Mouse (Mus musculus) kidney, embryonic 15.5 days (tissue): Measurements from ENCODE around the gene Neurod1. TPM values are rescaled to one million over a fixed set of nuclear protein-coding genes. Genes with fewer than 3 reads are reported as not detected.

Experiments used
- ATAC-seq: fragments of 200-750 bp; cut with Nextera tagmentation; replicated peaks from 2 replicates; pipeline ENCODE4 v1.8.0; 2017; ENCODE audit warnings: moderate TSS enrichment; ENCODE audit not compliant: low FRiP score
- H3K27ac ChIP-seq: fragments of 300-500 bp; sonication (generic); 2 replicates; pipeline ENCODE4 v1.5.1; 2015; ENCODE audit warnings: mild to moderate bottlenecking, inconsistent platforms
- H3K27me3 ChIP-seq: fragments of 300-500 bp; sonication (generic); 2 replicates; pipeline ENCODE4 v1.6.1; 2015; ENCODE audit warnings: inconsistent platforms
- H3K36me3 ChIP-seq: fragments of 300-500 bp; sonication (generic); 2 replicates; pipeline ENCODE4 v1.6.1; 2015; ENCODE audit warnings: inconsistent platforms
- H3K4me1 ChIP-seq: fragments of 300-500 bp; sonication (generic); 2 replicates; pipeline ENCODE4 v1.6.1; 2015; ENCODE audit warnings: inconsistent platforms
- H3K4me2 ChIP-seq: fragments of 300-500 bp; sonication (generic); 2 replicates; pipeline ENCODE4 v1.6.1; 2015; ENCODE audit warnings: moderate library complexity, mild to moderate bottlenecking, inconsistent platforms
- H3K4me3 ChIP-seq: fragments of 300-500 bp; sonication (generic); replicated peaks from 2 replicates; pipeline ENCODE4 v1.5.1; 2015; ENCODE audit warnings: mild to moderate bottlenecking, inconsistent platforms
- H3K9ac ChIP-seq: fragments of 300-500 bp; sonication (generic); 2 replicates; pipeline ENCODE4 v1.6.1; 2015; ENCODE audit warnings: mild to moderate bottlenecking, inconsistent platforms
- H3K9me3 ChIP-seq: fragments of 300-500 bp; sonication (generic); replicated peaks from 2 replicates; pipeline ENCODE4 v1.6.1; 2016; ENCODE audit warnings: inconsistent platforms
- WGBS: fragments of 180-500 bp; shearing (Covaris S2); methylation state at CpG from one replicate; pipeline ENCODE4 v1.1.7; 2015; ENCODE audit warnings: mixed read lengths; 5-methylcytosine and 5-hydroxymethylcytosine counted together
- polyA plus RNA-seq: library from polyadenylated mRNA; unstranded; fragments of >200 nt; fragmentation: Nextera tagmentation; extraction: Ambion mirVana; gene quantifications from 2 replicates; pipeline ENCODE4 v1.2.1, GENCODE M21; 2015

Neurod1 gene
- polyA plus RNA-seq, 1 experiment from 2014 or later, result 0.05 TPM

DNA sequence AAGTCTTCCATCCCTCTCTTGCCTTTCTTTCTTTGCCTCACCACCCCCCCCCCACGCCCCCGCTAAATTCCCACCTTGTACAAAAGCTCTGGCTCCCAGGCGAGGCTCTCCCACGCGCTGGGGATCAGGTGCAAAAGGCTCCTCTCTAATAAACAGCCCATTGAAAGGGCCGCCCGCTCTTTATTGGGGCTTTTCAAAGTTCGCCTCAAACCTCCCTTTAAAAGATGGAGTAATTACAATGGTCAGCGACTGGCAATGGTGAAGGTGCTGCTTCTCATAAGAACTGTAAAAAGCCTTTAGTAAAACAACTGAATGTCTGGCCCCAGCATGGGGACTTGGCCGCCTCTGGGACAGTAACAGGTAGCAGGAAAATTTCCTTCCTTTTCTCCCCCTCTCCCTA, 905 bp downstream of the Neurod1 start:
- no peak overlapping the region for H3K4me3 ChIP-seq
- H3K4me1 ChIP-seq, result peaks cover 28% of the 10 kb centered on the region
- no peak overlapping the region for H3K4me2 ChIP-seq
- H3K9ac ChIP-seq, result no peak overlapping the region
- ATAC-seq, result no peak
- under 1% methylated on average over 10 of the region's 10 CpGs for WGBS
- no peaks in the 10 kb centered on the region; the same call in 1 of the 2 replicates for H3K9me3 ChIP-seq
- no peak overlapping the region for H3K27ac ChIP-seq
- H3K36me3 ChIP-seq, result no peaks in the 10 kb centered on the region
- H3K27me3 ChIP-seq, result peaks cover 88% of the 10 kb centered on the region

DNA sequence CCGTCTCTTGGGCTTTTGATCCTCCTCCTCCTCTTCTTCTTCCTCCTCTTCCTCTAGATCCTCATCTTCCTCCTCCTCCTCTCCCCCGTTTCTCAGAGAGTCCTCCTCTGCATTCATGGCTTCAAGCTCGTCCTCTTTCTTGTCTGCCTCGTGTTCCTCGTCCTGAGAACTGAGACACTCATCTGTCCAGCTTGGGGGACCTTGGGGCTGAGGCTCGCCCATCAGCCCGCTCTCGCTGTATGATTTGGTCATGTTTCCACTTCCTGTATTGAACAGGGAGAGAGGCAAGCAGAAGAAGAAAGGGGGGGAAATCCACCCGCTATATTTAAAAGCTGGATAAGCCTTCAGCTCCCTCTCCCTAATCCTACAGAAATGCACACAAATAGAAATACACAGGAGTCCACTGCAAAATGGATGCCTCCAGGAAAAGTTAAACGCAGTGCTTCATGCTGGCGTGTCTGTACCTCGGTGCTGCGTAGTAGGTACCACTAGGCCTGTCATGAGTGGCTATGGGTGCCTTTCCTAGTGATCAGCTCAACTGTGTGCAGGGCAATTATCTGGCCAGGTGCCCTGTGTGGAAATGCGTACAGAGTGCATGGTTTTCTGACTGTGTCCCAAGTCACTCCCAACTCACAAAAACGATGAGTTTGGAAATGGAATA, 1.6 kb downstream of the Neurod1 start:
- Histone ChIP-seq H3K4me1 (peaks cover 28% of the 10 kb centered on the region), H3K4me3 (no peak overlapping the region), H3K9me3 (no peaks in the 10 kb centered on the region; the same call in 1 of the 2 replicates), H3K27ac (no peak overlapping the region), H3K9ac (no peak overlapping the region), H3K27me3 (peaks cover 82% of the 10 kb centered on the region), H3K36me3 (no peaks in the 10 kb centered on the region), H3K4me2 (no peak overlapping the region)
- ATAC-seq, result no peak
- 9% methylated on average over 15 of the region's 15 CpGs for WGBS

DNA sequence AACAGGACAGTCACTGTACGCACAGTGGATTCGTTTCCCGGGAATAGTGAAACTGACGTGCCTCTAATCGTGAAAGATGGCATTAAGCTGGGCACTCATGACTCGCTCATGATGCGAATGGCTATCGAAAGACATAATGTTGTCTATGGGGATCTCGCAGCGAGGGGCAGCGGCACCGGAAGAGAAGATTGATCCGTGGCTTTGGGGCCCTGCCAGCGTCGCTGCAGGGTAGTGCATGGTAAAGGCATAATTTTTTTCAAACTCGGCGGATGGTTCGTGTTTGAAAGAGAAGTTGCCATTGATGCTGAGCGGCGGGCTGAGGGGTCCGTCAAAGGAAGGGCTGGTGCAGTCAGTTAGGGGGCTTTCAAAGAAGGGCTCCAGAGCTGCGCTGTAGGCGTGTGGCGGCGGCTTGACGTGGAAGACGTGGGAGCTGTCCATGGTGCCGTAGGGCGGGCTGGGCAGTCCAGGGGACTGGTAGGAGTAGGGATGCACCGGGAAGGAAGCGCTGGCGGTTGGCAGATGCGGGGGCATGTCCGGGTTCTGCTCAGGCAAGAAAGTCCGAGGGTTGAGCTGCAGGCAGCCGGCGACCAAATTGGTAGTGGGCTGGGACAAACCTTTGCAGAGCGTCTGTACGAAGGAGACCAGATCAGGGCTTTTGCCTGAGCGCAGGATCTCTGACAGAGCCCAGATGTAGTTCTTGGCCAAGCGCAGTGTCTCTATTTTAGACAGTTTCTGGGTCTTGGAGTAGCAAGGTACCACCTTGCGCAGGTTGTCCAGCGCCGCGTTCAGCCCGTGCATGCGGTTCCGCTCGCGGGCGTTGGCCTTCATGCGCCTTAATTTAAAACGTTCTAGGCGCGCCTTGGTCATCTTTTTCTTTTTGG, 2.4 kb downstream of the Neurod1 start:
- 2% methylated on average over 55 of the region's 55 CpGs for WGBS
- no peak overlapping the region for H3K27ac ChIP-seq
- H3K27me3 ChIP-seq, result peaks cover 78% of the 10 kb centered on the region
- ATAC-seq, result peak; percentile 96
- peak overlapping the region; percentile 71 for H3K4me2 ChIP-seq
- peak overlapping the region; percentile 44 for H3K4me3 ChIP-seq
- H3K9ac ChIP-seq, result no peak overlapping the region
- H3K36me3 ChIP-seq, result no peaks in the 10 kb centered on the region
- H3K4me1 ChIP-seq, result peaks cover 24% of the 10 kb centered on the region
- no peaks in the 10 kb centered on the region; the same call in 1 of the 2 replicates for H3K9me3 ChIP-seq

DNA sequence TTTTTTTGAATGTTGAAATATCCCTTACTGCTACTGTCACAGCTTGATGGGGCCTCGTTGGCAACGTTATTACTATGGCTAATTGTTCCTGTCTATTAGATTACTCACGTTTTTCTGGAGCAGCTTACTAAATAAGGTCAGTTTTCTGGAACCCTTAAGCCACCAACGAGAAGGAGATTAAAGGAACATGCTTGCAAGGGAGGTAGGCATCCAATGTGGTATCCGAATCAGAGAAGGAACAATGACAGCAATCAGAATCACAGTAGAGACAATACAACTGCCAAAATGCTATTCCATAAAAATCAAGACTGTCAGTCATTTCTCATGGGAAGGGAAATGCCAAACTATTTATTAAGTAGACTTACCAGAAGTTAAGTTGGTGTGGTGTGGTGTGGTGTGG, 5.1 kb downstream of the Neurod1 start:
- H3K27ac ChIP-seq, result no peak overlapping the region
- H3K4me2 ChIP-seq, result no peak overlapping the region
- no peak for ATAC-seq
- H3K9me3 ChIP-seq, result no peaks in the 10 kb centered on the region
- no peak overlapping the region for H3K4me3 ChIP-seq
- H3K9ac ChIP-seq, result no peak overlapping the region
- peaks cover 10% of the 10 kb centered on the region for H3K4me1 ChIP-seq
- WGBS, result 52% methylated on average over 5 of the region's 5 CpGs
- H3K36me3 ChIP-seq, result no peaks in the 10 kb centered on the region
- peaks cover 58% of the 10 kb centered on the region for H3K27me3 ChIP-seq

DNA sequence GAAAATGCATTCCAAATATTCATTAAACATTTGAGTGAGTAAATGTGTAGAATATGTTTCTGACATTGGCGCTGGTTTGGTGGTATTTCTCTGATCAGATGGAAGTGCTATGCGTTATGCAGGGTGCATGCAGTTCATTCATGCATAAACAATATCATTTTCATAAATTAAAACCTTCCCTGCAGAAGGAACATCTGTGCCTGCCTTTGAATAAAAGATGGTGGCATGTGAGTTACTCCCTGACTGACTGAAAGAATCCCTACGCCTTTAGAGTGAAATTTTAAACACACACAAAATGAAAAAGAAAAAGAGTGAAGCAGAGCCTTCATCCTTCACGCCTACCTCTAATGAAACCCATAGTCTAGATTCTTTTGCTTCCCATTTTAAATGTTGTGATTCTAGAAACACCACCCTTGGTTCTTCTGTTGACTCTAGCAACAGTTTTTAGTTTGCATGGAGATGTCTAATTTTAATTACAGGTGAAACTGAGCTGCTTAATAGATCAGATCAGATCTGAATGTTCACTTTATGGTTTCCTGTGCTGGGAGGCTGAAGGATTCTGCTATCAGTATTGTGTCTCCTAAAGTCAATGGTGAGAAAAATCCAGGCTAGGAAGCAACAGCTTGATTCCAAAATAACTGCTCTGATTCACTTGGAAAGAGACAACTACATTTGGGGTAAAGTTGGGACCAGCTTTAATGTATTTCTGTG, 5.7 kb downstream of the Neurod1 start:
- peaks cover 9% of the 10 kb centered on the region for H3K4me1 ChIP-seq
- 75% methylated on average over 4 of the region's 4 CpGs for WGBS
- H3K9ac ChIP-seq, result no peak overlapping the region
- peaks cover 52% of the 10 kb centered on the region for H3K27me3 ChIP-seq
- no peak overlapping the region for H3K27ac ChIP-seq
- no peaks in the 10 kb centered on the region for H3K9me3 ChIP-seq
- H3K36me3 ChIP-seq, result no peaks in the 10 kb centered on the region
- H3K4me2 ChIP-seq, result no peak overlapping the region
- ATAC-seq, result no peak
- H3K4me3 ChIP-seq, result no peak overlapping the region

DNA sequence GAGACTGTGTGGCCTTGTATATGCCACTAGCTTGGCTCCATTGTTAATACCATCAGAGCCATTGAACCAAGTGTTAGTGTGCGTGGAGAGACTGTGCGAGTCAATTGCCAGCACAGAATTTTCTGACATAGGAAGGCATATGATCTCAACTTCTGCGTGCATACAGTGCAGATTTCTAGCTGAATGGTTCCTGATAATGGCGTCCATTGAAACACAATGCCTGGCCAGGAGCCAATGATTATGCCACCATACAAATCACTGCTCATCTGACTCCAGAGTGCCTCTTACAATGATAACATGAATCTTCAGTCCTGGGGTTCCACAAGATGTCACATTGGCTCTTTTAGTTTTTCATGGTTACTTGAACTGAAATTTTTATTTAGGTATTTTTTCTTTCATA, 7.2 kb downstream of the Neurod1 start:
- H3K4me2 ChIP-seq, result no peak overlapping the region
- H3K27ac ChIP-seq, result no peak overlapping the region
- no peak overlapping the region for H3K4me3 ChIP-seq
- H3K4me1 ChIP-seq, result peaks cover 7% of the 10 kb centered on the region
- H3K36me3 ChIP-seq, result no peaks in the 10 kb centered on the region
- 71% methylated on average over 4 of the region's 4 CpGs for WGBS
- ATAC-seq, result no peak
- no peaks in the 10 kb centered on the region for H3K9me3 ChIP-seq
- H3K9ac ChIP-seq, result no peak overlapping the region
- H3K27me3 ChIP-seq, result peaks cover 37% of the 10 kb centered on the region

DNA sequence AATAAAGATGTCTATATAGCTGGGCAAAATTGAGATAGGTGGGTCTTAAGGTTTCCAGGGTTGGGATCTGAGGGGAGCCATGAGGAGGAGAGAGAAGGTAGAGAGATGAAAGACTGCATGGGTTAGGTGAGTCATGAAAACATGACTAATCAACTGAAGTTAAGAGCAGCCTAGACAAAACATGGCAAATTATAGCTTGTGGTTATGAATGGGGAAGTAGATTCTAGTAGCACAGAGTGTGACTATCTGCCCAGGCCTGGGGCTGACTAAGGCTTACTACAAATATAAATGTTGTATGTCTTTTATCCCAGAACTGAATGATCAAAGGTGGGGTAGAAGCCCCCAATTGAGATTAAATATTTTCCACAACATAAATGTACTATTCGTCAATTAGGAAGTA, 9.4 kb downstream of the Neurod1 start:
- WGBS, result 76% methylated on average over 1 of the region's 1 CpGs

DNA sequence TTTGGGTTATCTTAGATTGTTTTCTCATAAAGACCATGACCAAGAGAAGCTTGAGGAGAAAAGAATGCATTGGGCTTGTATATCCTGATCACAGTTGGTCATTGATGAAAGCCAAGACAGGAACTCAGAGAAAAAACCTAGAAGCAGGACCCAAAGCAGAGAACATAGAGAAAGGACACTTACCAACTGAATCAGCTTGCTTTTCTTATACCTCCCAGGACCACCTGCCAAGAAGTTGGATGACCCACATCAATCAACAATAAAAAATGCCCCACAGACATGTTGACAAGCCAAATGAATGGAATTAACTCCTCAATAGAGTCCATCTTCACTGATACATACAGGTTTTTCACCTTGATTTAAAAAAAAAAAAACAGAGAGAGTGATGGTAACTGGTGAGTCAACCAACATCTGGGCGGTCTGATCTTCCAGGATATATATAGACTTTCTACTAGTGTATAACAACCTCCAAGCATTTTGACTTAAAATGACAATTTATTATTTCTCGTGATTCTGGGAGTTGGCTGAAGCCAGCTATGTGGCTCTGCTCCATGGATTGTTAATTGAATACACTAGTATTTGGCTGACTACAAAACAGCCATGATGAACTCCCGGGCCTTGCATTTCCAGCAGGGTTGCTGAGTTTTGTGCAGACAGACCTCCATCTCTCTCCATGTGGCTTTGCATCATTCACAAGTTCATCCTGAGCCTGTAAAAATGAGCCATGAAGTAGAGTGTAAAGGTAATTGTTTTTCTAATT, 12.5 kb downstream of the Neurod1 start:
- Histone ChIP-seq H3K9ac (no peak overlapping the region), H3K27ac (no peak overlapping the region), H3K36me3 (no peaks in the 10 kb centered on the region), H3K4me1 (no peaks in the 10 kb centered on the region), H3K9me3 (no peaks in the 10 kb centered on the region), H3K27me3 (0 out of 2 replicates have a peak, but pooled peaks cover 6% of the 10 kb centered on the region), H3K4me3 (no peak overlapping the region), H3K4me2 (no peak overlapping the region)
- no peak for ATAC-seq
- WGBS, result 87% methylated on average over 3 of the region's 3 CpGs

More for the DNA sequence above, 9.4 kb downstream of the Neurod1 start:
- Histone ChIP-seq H3K9me3 (no peaks in the 10 kb centered on the region), H3K27ac (no peak overlapping the region), H3K4me2 (no peak overlapping the region), H3K4me1 (no peaks in the 10 kb centered on the region), H3K4me3 (no peak overlapping the region), H3K9ac (no peak overlapping the region), H3K36me3 (no peaks in the 10 kb centered on the region), H3K27me3 (peaks cover 22% of the 10 kb centered on the region)
- no peak for ATAC-seq

DNA sequence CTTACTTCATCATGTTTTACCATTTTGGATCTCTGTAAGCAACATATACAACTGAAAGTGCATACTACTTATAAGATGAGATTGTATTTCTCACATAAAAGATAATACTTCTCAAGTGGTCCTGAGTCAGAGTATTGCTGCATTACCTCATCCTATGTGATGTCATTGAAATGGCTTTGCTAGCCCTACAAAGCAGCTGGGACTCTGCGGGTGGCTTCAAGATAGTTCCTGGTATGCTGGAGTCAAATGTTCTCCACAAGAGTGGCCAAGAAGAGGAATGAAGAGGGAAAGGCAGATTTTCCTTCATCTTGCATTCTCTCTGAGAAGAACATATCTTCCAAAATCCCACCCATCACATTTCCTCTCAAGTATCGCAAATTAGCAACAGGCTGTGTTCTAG, 13.2 kb downstream of the Neurod1 start:
- Histone ChIP-seq H3K4me2 (no peak overlapping the region), H3K27ac (no peak overlapping the region), H3K4me1 (no peaks in the 10 kb centered on the region), H3K9ac (no peak overlapping the region), H3K36me3 (no peaks in the 10 kb centered on the region), H3K27me3 (0 out of 2 replicates have a peak, but pooled peaks cover 2% of the 10 kb centered on the region), H3K4me3 (no peak overlapping the region), H3K9me3 (no peaks in the 10 kb centered on the region)
- ATAC-seq, result no peak
- 88% methylated on average over 2 of the region's 2 CpGs for WGBS

DNA sequence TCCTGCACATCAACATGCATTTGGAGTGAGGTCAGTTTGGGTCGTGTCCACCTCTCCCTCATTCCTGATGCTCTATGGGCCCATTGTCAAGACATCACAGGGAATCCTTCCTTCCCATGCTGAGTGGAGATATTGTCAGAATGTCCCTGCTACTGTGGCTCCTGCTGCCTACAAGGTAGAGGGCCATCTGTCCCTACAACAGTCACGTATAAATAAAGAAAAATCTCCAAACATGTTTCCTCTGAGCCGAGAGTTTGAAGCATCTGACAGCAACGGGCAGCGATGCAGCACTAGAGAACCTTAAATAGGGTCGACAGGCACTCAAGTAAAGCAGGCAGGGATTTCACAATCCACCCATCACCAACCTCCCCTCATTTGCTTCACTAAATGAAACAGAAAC, 13.6 kb downstream of the Neurod1 start:
- H3K9me3 ChIP-seq, result no peaks in the 10 kb centered on the region
- no peaks in the 10 kb centered on the region for H3K27me3 ChIP-seq
- no peak overlapping the region for H3K4me3 ChIP-seq
- H3K36me3 ChIP-seq, result no peaks in the 10 kb centered on the region
- H3K4me2 ChIP-seq, result no peak overlapping the region
- ATAC-seq, result no peak
- 81% methylated on average over 6 of the region's 6 CpGs for WGBS
- no peak overlapping the region for H3K9ac ChIP-seq
- no peaks in the 10 kb centered on the region for H3K4me1 ChIP-seq
- H3K27ac ChIP-seq, result no peak overlapping the region

DNA sequence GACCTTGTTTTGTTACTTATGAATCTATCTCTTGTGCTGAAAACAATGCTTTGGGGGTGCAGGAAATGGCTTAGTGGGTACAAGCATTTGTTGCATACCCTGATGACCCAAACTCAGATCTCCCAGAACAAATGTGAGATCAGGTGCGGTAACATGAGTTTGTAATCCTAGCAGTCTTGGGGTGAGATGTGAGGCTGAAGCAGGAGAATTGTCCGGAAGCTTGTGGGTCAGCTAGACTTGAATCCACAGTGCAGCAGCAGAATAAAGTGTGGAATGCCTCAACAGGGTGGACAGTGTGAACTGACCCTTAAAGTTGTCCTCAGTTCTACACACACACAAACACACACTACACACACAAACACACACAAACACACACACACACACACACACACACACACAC, 14.3 kb downstream of the Neurod1 start:
- Histone ChIP-seq H3K9me3 (no peaks in the 10 kb centered on the region), H3K36me3 (no peaks in the 10 kb centered on the region), H3K27me3 (no peaks in the 10 kb centered on the region), H3K27ac (no peak overlapping the region), H3K4me2 (no peak overlapping the region), H3K4me3 (no peak overlapping the region), H3K4me1 (no peaks in the 10 kb centered on the region), H3K9ac (no peak overlapping the region)
- WGBS, result 89% methylated on average over 2 of the region's 2 CpGs
- ATAC-seq, result no peak
